Mouse (Mus musculus): ENCODE results near the gene E2f3. TPM values are rescaled to one million over a fixed set of nuclear protein-coding genes. Genes with fewer than 3 reads are reported as not detected.

E2f3 gene
- total RNA-seq, 2 experiments from 2014 or later = 15.9 to 18.4 TPM

GRCm38 (mm10) chr13:29919841-29920240 is 66.0 kb downstream of the E2f3 start:
- DNase-seq = peak; percentile 45

GRCm38 (mm10) chr13:29916561-29916960 is 69.3 kb downstream of the E2f3 start:
- no peak for DNase-seq

- no peak for DNase-seq
Observed at GRCm38 (mm10) chr13:29913606-29914005, 72.3 kb downstream of the E2f3 start.

- no peak for DNase-seq
Observed at GRCm38 (mm10) chr13:29913061-29913460, 72.8 kb downstream of the E2f3 start.

- DNase-seq = no peak
Observed at GRCm38 (mm10) chr13:29912251-29912650, 73.6 kb downstream of the E2f3 start.

- DNase-seq = no peak
Observed at GRCm38 (mm10) chr13:29911141-29911540, 74.7 kb downstream of the E2f3 start.

- DNase-seq = no peak
Observed at GRCm38 (mm10) chr13:29908431-29908830, 77.4 kb downstream of the E2f3 start.

- DNase-seq = no peak
Observed at GRCm38 (mm10) chr13:29907995-29908394, 77.9 kb downstream of the E2f3 start.

GRCm38 (mm10) chr13:29906734-29907133 is 79.1 kb downstream of the E2f3 start:
- no peak for DNase-seq

GRCm38 (mm10) chr13:29903341-29903740 is 82.5 kb downstream of the E2f3 start:
- DNase-seq = no peak

GRCm38 (mm10) chr13:29902676-29903075 is 83.2 kb downstream of the E2f3 start:
- no peak for DNase-seq

GRCm38 (mm10) chr13:29901641-29902040 is 84.2 kb downstream of the E2f3 start:
- no peak for DNase-seq

GRCm38 (mm10) chr13:29866780-29867179 is 119.1 kb downstream of the E2f3 start:
- DNase-seq = no peak

GRCm38 (mm10) chr13:29864331-29864730 is 121.5 kb downstream of the E2f3 start:
- no peak for DNase-seq

- DNase-seq = no peak
Observed at GRCm38 (mm10) chr13:29860087-29860486, 125.8 kb downstream of the E2f3 start.

- peak; percentile 19 for DNase-seq
Observed at GRCm38 (mm10) chr13:29857436-29857835, 128.4 kb downstream of the E2f3 start.

Other genes starting within 250 kb of the E2f3 start
- 10 to 100 TPM; 36.4 to 39.5 TPM for gene Cdkal1, start 130.4 kb downstream of the E2f3 start, total RNA-seq (2021)
- gene Mboat1, start 150.4 kb upstream of the E2f3 start, total RNA-seq (2021) = 1 to 10 TPM; 1.6 to 2.2 TPM

Measured in heart, postnatal 4 days (tissue).